Mouse (Mus musculus): ENCODE results near the gene Adcy6.

- no peak for TF ChIP-seq BHLHE40 (IDR thresholded peaks at IDR 0.05; ENCODE audit: low read depth, low read length)
- no peak for TF ChIP-seq CTCF (conservative IDR thresholded peaks at IDR 0.05 in 1 of 2, IDR thresholded peaks at IDR 0.05 in 1 of 2; ENCODE audit: low read depth in 2 of 2, low read length in 2 of 2)
- TF ChIP-seq POLR2A (IDR thresholded peaks at IDR 0.05; ENCODE audit: low read depth, low read length): no peak
- no peak for TF ChIP-seq HCFC1 (IDR thresholded peaks at IDR 0.05; ENCODE audit: low read depth, low read length)
- TF ChIP-seq SIN3A (IDR thresholded peaks at IDR 0.05; ENCODE audit: low read length): no peak
- no peak for TF ChIP-seq CHD2 (IDR thresholded peaks at IDR 0.05; ENCODE audit: low read length)
These were observed 37.4 kb upstream of the Adcy6 start for GRCm38 (mm10) chr15:98647308-98647707.

Measured in CH12.LX (cell line).